Mouse (Mus musculus) heart, postnatal 0 days (tissue): ENCODE results near the gene Iqcg.

Experiments
- CTCF ChIP-seq: IDR thresholded peaks from 2 replicates; pipeline ENCODE4 v1.5.1; 2016; ENCODE audit warnings: antibody characterized with exemption, control low read depth, low read depth
- EP300 ChIP-seq: IDR thresholded peaks from 2 replicates; pipeline ENCODE4 v1.6.1; 2016; ENCODE audit warnings: antibody characterized with exemption, low read depth

- TF ChIP-seq CTCF (no peak), EP300 (no peak)
Observed at GRCm38 (mm10) chr16:32972535-32972934, 83.5 kb downstream of the Iqcg start.
